In the genomic region with DNA sequence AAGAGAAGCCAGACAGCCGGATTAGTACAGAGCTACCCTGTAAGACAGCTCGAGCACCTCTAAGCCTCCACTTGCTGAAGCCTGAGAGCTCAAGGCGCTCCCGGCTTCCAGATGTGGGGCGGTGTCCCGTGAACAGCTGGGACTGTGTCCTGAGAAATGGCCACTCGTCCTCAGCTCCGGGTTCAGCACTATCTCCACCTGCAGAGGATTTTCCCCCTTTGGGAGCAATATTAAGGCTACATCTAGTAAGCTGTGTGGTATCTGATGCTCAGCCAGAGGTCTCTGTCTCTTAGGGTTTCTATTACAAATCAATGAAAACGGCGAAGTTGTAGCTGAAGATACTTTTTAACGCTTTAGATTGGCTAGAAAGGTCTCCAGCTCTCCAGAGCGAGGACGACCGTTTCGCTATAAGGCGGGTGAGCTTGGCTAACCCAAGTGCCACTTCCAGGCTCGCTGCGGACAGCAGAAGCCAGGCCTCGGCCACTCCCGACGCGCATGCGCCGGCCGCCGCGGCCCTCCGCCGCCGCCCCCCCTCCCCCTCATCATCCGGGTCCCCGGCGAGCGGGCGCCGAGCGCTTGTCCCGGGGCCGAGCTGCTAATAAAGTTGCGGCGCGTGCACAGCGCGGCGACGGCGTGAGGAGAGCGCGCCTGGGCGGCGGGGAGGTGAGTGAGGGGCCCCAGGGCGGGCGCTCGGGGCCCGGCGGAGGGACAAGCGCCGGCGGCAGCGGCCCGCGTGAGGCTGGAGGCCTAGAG, we compare ENCODE assay signal across 8 mouse cellular contexts. TPM values are rescaled to one million over a fixed set of nuclear protein-coding genes. Genes with fewer than 3 reads are reported as not detected.
DNase-seq lines count a peak whose midpoint lies in the region; ATAC-seq and TF ChIP-seq lines count a peak whose summit lies in the region.

A gene (plus strand): TSS at position 542 of the 753 bp plus-strand sequence.

- TF ChIP-seq CTCF in heart, adult 2 months (IDR thresholded peaks at IDR 0.05) = no peak
- TF ChIP-seq CTCF in spleen, adult 2 months (IDR thresholded peaks at IDR 0.05; ENCODE audit: extremely low read depth, insufficient read depth, insufficient read length, insufficient replicate concordance) = no peak

- TF ChIP-seq POLR2A in heart, adult 2 months (IDR thresholded peaks at IDR 0.05; ENCODE audit: insufficient read depth, low read depth, low read length) = peak; percentile 81
- TF ChIP-seq POLR2A in limb, embryonic 14.5 days (IDR thresholded peaks at IDR 0.05; ENCODE audit: borderline replicate concordance, extremely low read depth, insufficient read depth, insufficient read length) = no peak; the same call in 1 of the 2 replicates
- TF ChIP-seq POLR2A in spleen, adult 2 months (IDR thresholded peaks at IDR 0.05; ENCODE audit: low read depth, low read length) = no peak

- peak; percentile 84 for DNase-seq in 3T3-L1 (ENCODE audit: low read depth, low spot score)
- peak; percentile 96 for DNase-seq in adrenal gland, postnatal 14 days
- DNase-seq in embryonic facial prominence, embryonic 11.5 days (ENCODE audit: low spot score) = peak; percentile 94
- peak; percentile 91 to 92 for DNase-seq in heart, adult 2 months
- DNase-seq in kidney, adult 8-10 months = peak; percentile 80 to 81
- DNase-seq in limb, embryonic 14.5 days (ENCODE audit: low spot score) = peak; percentile 88
- DNase-seq in spleen, adult 2 months (ENCODE audit: low read depth in 1 of 2, low spot score in 2 of 2) = peak; percentile 56 to 75

- peak within 1 kb of the TSS; percentile 98 for H3K9ac ChIP-seq in embryonic facial prominence, embryonic 11.5 days (replicated peaks; ENCODE audit: low read length)
- peak within 1 kb of the TSS; percentile 81 for H3K9ac ChIP-seq in heart, adult 2 months (ENCODE audit: low read depth, low read length)
- H3K9ac ChIP-seq in limb, embryonic 14.5 days (ENCODE audit: low read depth, low read length, severe bottlenecking) = peak within 1 kb of the TSS; percentile 94
- H3K9ac ChIP-seq in midbrain, embryonic 16.5 days (ENCODE audit: low read depth, low read length) = peak within 1 kb of the TSS; percentile 87

- H3K9me3 ChIP-seq in embryonic facial prominence, embryonic 11.5 days (replicated peaks; ENCODE audit: control insufficient read depth, low read length) = no peaks in the 10 kb centered on the region
- H3K9me3 ChIP-seq in limb, embryonic 14.5 days (ENCODE audit: control insufficient read depth, low read length) = no peaks in the 10 kb centered on the region
- no peaks in the 10 kb centered on the region for H3K9me3 ChIP-seq in midbrain, embryonic 16.5 days (replicated peaks; ENCODE audit: control insufficient read depth, low read length, poor library complexity, severe bottlenecking)

- 0 out of 2 replicates have a peak, but pooled peaks cover 4% of the 10 kb centered on the region for H3K79me2 ChIP-seq in heart, adult 2 months (replicated peaks; ENCODE audit: control insufficient read depth, insufficient read depth, low read length)

- H3K4me2 ChIP-seq in embryonic facial prominence, embryonic 11.5 days (ENCODE audit: low read depth, low read length) = peak within 1 kb of the TSS; percentile 79
- peak within 1 kb of the TSS; percentile 78 for H3K4me2 ChIP-seq in limb, embryonic 14.5 days (replicated peaks; ENCODE audit: low read depth, low read length, severe bottlenecking)
- H3K4me2 ChIP-seq in midbrain, embryonic 16.5 days (ENCODE audit: low read length) = peak within 1 kb of the TSS; percentile 74

- peak within 1 kb of the TSS; percentile 81 for H3K4me3 ChIP-seq in embryonic facial prominence, embryonic 11.5 days (ENCODE audit: low read depth, low read length)
- H3K4me3 ChIP-seq in heart, adult 2 months = peak within 1 kb of the TSS; percentile 77
- peak within 1 kb of the TSS; percentile 74 for H3K4me3 ChIP-seq in limb, embryonic 14.5 days (replicated peaks; ENCODE audit: low read length)
- H3K4me3 ChIP-seq in midbrain, embryonic 16.5 days (ENCODE audit: low read depth, low read length) = peak within 1 kb of the TSS; percentile 67
- peak within 1 kb of the TSS; percentile 93 for H3K4me3 ChIP-seq in spleen, adult 2 months (ENCODE audit: extremely low read depth, insufficient read depth, insufficient read length)

- intact Hi-C loops in heart, adult 2 months (cut with DNase I) = loop anchor here (5.0 kb wide), 2 partner anchors 35 to 40 kb away; no protein-coding TSS in a partner anchor

- H3K27me3 ChIP-seq in embryonic facial prominence, embryonic 11.5 days (ENCODE audit: control insufficient read depth, insufficient read depth, low read length) = no peaks in the 10 kb centered on the region
- no peaks in the 10 kb centered on the region for H3K27me3 ChIP-seq in heart, adult 2 months (ENCODE audit: control insufficient read depth, insufficient read depth, low read length)
- no peaks in the 10 kb centered on the region for H3K27me3 ChIP-seq in limb, embryonic 14.5 days (ENCODE audit: control insufficient read depth, insufficient read depth, low read length)
- H3K27me3 ChIP-seq in midbrain, embryonic 16.5 days (ENCODE audit: control insufficient read depth, insufficient read depth, low read depth, low read length) = no peaks in the 10 kb centered on the region
- no peaks in the 10 kb centered on the region for H3K27me3 ChIP-seq in spleen, adult 2 months (ENCODE audit: control insufficient read depth, insufficient read depth, low read length)

- 2% methylated on average over 61 of the region's 62 CpGs for WGBS in embryonic facial prominence, embryonic 11.5 days
- WGBS in heart, adult 2 months = 4% methylated on average over 61 of the region's 62 CpGs
- 3% methylated on average over 26 of the region's 62 CpGs for WGBS in limb, embryonic 14.5 days
- WGBS in midbrain, embryonic 16.5 days = 3% methylated on average over 43 of the region's 62 CpGs
- 10% methylated on average over 62 of the region's 62 CpGs for WGBS in spleen, adult 2 months

- peak; percentile 63 for ATAC-seq in embryonic facial prominence, embryonic 11.5 days (replicated peaks; ENCODE audit: insufficient number of reproducible peaks, low FRiP score, low TSS enrichment, low read depth)
- ATAC-seq in limb, embryonic 14.5 days (ENCODE audit: low FRiP score, low read depth) = peak; percentile 85
- peak; percentile 85 for ATAC-seq in midbrain, embryonic 16.5 days

- no peaks in the 10 kb centered on the region for H3K36me3 ChIP-seq in embryonic facial prominence, embryonic 11.5 days (replicated peaks; ENCODE audit: control insufficient read depth, insufficient read depth, low read depth, low read length)
- H3K36me3 ChIP-seq in heart, adult 2 months (ENCODE audit: control insufficient read depth, insufficient read depth, low read length) = peaks cover 12% of the 10 kb centered on the region
- H3K36me3 ChIP-seq in limb, embryonic 14.5 days (ENCODE audit: control insufficient read depth, insufficient read depth, low read length) = peaks cover 3% of the 10 kb centered on the region; the same call in 1 of the 2 replicates
- no peaks in the 10 kb centered on the region for H3K36me3 ChIP-seq in midbrain, embryonic 16.5 days (ENCODE audit: control insufficient read depth, insufficient read depth, low read length)
- H3K36me3 ChIP-seq in spleen, adult 2 months (ENCODE audit: control insufficient read depth, insufficient read depth, low read length) = no peaks in the 10 kb centered on the region

- peak within 1 kb of the TSS; percentile 97 for H3K27ac ChIP-seq in embryonic facial prominence, embryonic 11.5 days (replicated peaks; ENCODE audit: low read depth, low read length)
- peak within 1 kb of the TSS; percentile 98 for H3K27ac ChIP-seq in heart, adult 2 months
- H3K27ac ChIP-seq in limb, embryonic 14.5 days (replicated peaks; ENCODE audit: low read depth, low read length) = peak within 1 kb of the TSS; percentile 98
- H3K27ac ChIP-seq in midbrain, embryonic 16.5 days (ENCODE audit: low read length) = peak within 1 kb of the TSS; percentile 98
- peak within 1 kb of the TSS; percentile 90 for H3K27ac ChIP-seq in spleen, adult 2 months (ENCODE audit: insufficient read depth, low read length)

- H3K4me1 ChIP-seq in embryonic facial prominence, embryonic 11.5 days (ENCODE audit: control insufficient read depth, insufficient read depth, low read length) = peaks cover 4% of the 10 kb centered on the region
- peaks cover 18% of the 10 kb centered on the region for H3K4me1 ChIP-seq in heart, adult 2 months (ENCODE audit: control insufficient read depth, insufficient read depth, low read length)
- peaks cover 56% of the 10 kb centered on the region for H3K4me1 ChIP-seq in limb, embryonic 14.5 days (ENCODE audit: control insufficient read depth, insufficient read depth, low read length)
- peaks cover 48% of the 10 kb centered on the region for H3K4me1 ChIP-seq in midbrain, embryonic 16.5 days (ENCODE audit: control insufficient read depth, insufficient read depth, low read length)
- peaks cover 12% of the 10 kb centered on the region; the same call in 1 of the 2 replicates for H3K4me1 ChIP-seq in spleen, adult 2 months (ENCODE audit: control insufficient read depth, insufficient read depth, insufficient read length)

- TF ChIP-seq EP300 in heart, adult 2 months (IDR thresholded peaks at IDR 0.05; ENCODE audit: insufficient read depth, low read depth, low read length) = no peak

RNA-seq across cellular contexts. Expression of the gene that starts here (rescaled TPM):
- 50.9 and 61.1 TPM in 2 replicates for total RNA-seq in adrenal gland, postnatal 14 days (2021)
- polyA plus RNA-seq in embryonic facial prominence, embryonic 11.5 days (2014; fragmentation: Nextera tagmentation; extraction: Ambion mirVana) = 54.4 and 57.4 TPM in 2 replicates
- 10 to 100 TPM; 29.7 to 30.3 TPM for total RNA-seq in heart, adult 2 months (2021)
- 19.7 and 37.7 TPM in 2 replicates for polyA plus RNA-seq in heart, adult 2 months (2012; rRNA removed)
- 58.5 and 78.3 TPM in 2 replicates for polyA plus RNA-seq in limb, embryonic 14.5 days (2012; rRNA removed)
- 48.2 and 57.2 TPM in 2 replicates for polyA plus RNA-seq in limb, embryonic 14.5 days (2014; fragmentation: Nextera tagmentation; extraction: Ambion mirVana)
- 17.1 and 18.7 TPM in 2 replicates for polyA plus RNA-seq in midbrain, embryonic 16.5 days (2015; fragmentation: Nextera tagmentation; extraction: Ambion mirVana)
- polyA plus RNA-seq in spleen, adult 2 months (2012; rRNA removed) = 10.2 and 12.0 TPM in 2 replicates

Comparison
In these comparisons a context has a peak if more than half of its experiments do, and no peak if none do; other contexts are left out.
1. Peak in every context shown above with its lines: DNase-seq, ATAC-seq, H3K4me3 ChIP-seq and H3K27ac ChIP-seq.